Comparison of ENCODE assay signal across 8 mouse cellular contexts in genomic region chr1:192752659-192753601, GRCm38 (mm10). TPM values are rescaled to one million over a fixed set of nuclear protein-coding genes. Genes with fewer than 3 reads are reported as not detected.
A peak's percentile ranks its signal among the peaks of the same experiment; 100 is the strongest.
DNase-seq lines count a peak whose midpoint lies in the region; ATAC-seq and TF ChIP-seq lines count a peak whose summit lies in the region.

No protein-coding gene starts in this region.

- H3K9ac ChIP-seq in limb, embryonic 13.5 days, result no peak overlapping the region
- H3K9ac ChIP-seq in midbrain, postnatal 0 days (replicated peaks; ENCODE audit: low read length, poor library complexity, severe bottlenecking), result no peak overlapping the region

- H3K4me2 ChIP-seq in limb, embryonic 13.5 days (replicated peaks), result peak overlapping the region; percentile 43
- H3K4me2 ChIP-seq in midbrain, postnatal 0 days (ENCODE audit: low read depth, low read length, poor library complexity, severe bottlenecking), result no peak overlapping the region

- peaks cover 21% of the 10 kb centered on the region for H3K4me1 ChIP-seq in limb, embryonic 13.5 days
- peaks cover 5% of the 10 kb centered on the region; the same call in 1 of the 2 replicates for H3K4me1 ChIP-seq in midbrain, postnatal 0 days (ENCODE audit: insufficient read depth, low read length)

- H3K4me3 ChIP-seq in limb, embryonic 13.5 days, result no peak overlapping the region
- H3K4me3 ChIP-seq in midbrain, postnatal 0 days (ENCODE audit: low read depth, low read length), result no peak overlapping the region

- no peak for TF ChIP-seq CTCF in midbrain, postnatal 0 days (IDR thresholded peaks at IDR 0.05)

- H3K27ac ChIP-seq in limb, embryonic 13.5 days, result peak overlapping the region; percentile 39; the same call in 1 of the 2 replicates
- no peak overlapping the region for H3K27ac ChIP-seq in midbrain, postnatal 0 days (ENCODE audit: low read depth, low read length)

- ATAC-seq in hematopoietic stem cell, adult 5-6 weeks (replicated peaks in 1 of 2; ENCODE audit: insufficient read depth in 1 of 2, low FRiP score in 2 of 2, low TSS enrichment in 1 of 2, low read depth in 1 of 2, poor library complexity in 2 of 2, severe bottlenecking in 2 of 2), result peak; percentile 88 to 92
- peak; percentile 60; the same call in 1 of the 2 replicates for ATAC-seq in limb, embryonic 13.5 days (ENCODE audit: low FRiP score, low read depth)
- no peak for ATAC-seq in midbrain, postnatal 0 days (ENCODE audit: low FRiP score)

- no peaks in the 10 kb centered on the region for H3K36me3 ChIP-seq in limb, embryonic 13.5 days
- H3K36me3 ChIP-seq in midbrain, postnatal 0 days (ENCODE audit: insufficient read depth, low read length), result no peaks in the 10 kb centered on the region

- 30% methylated on average over 8 of the region's 8 CpGs for WGBS in limb, embryonic 13.5 days
- WGBS in midbrain, postnatal 0 days, result 42% methylated on average over 8 of the region's 8 CpGs

- no peaks in the 10 kb centered on the region for H3K9me3 ChIP-seq in limb, embryonic 13.5 days
- no peaks in the 10 kb centered on the region for H3K9me3 ChIP-seq in midbrain, postnatal 0 days (ENCODE audit: low read length)

- peak; percentile 51 for DNase-seq in CD4-positive, CD25-positive, alpha-beta regulatory T cell, adult 2 months (ENCODE audit: low read depth, low spot score)
- peak; percentile 87 for DNase-seq in adrenal gland, adult 2 months
- DNase-seq in midbrain, postnatal 0 days (ENCODE audit: low spot score), result peak; percentile 37
- no peak for DNase-seq in yolk sac, embryonic 10.5 days (ENCODE audit: low spot score)
- no peak for DNase-seq in right cerebral cortex, adult 18-20 months
- no peak for DNase-seq in urinary bladder, postnatal 4 days (ENCODE audit: low spot score in 2 of 2)

- H3K27me3 ChIP-seq in limb, embryonic 13.5 days, result no peaks in the 10 kb centered on the region
- no peaks in the 10 kb centered on the region for H3K27me3 ChIP-seq in midbrain, postnatal 0 days (ENCODE audit: insufficient read depth, low read length)

RNA-seq across cellular contexts. Expression of gene Hhat, which starts 18.1 kb away (rescaled TPM):
- total RNA-seq in adrenal gland, adult 2 months (2021), result 1 to 10 TPM; 4.9 to 5.6 TPM
- polyA plus RNA-seq in adrenal gland, adult 2 months (2012; rRNA removed), result 12.8 and 15.1 TPM in 2 replicates
- 3.4 and 4.4 TPM in 2 replicates for total RNA-seq in hematopoietic stem cell, adult 5-6 weeks (2017)
- 10.3 and 10.6 TPM in 2 replicates for polyA plus RNA-seq in limb, embryonic 13.5 days (2015; fragmentation: Nextera tagmentation; extraction: Ambion mirVana)
- 3.4 and 4.2 TPM in 2 replicates for total RNA-seq in midbrain, postnatal 0 days (2014; rRNA removed)
- polyA plus RNA-seq in midbrain, postnatal 0 days (2015; fragmentation: Nextera tagmentation; extraction: Ambion mirVana), result 2.5 TPM in 2 replicates

Comparison
In these comparisons a context has a peak if more than half of its experiments do, and no peak if none do; other contexts are left out.
1. DNase-seq: peak in CD4-positive, CD25-positive, alpha-beta regulatory T cell, adult 2 months (single experiment), adrenal gland, adult 2 months (single experiment) and midbrain, postnatal 0 days (single experiment); none in yolk sac, embryonic 10.5 days (single experiment), right cerebral cortex, adult 18-20 months (single experiment) and urinary bladder, postnatal 4 days (0 of 2).